Comparison of ENCODE assay signal across 8 mouse cellular contexts in the genomic region with DNA sequence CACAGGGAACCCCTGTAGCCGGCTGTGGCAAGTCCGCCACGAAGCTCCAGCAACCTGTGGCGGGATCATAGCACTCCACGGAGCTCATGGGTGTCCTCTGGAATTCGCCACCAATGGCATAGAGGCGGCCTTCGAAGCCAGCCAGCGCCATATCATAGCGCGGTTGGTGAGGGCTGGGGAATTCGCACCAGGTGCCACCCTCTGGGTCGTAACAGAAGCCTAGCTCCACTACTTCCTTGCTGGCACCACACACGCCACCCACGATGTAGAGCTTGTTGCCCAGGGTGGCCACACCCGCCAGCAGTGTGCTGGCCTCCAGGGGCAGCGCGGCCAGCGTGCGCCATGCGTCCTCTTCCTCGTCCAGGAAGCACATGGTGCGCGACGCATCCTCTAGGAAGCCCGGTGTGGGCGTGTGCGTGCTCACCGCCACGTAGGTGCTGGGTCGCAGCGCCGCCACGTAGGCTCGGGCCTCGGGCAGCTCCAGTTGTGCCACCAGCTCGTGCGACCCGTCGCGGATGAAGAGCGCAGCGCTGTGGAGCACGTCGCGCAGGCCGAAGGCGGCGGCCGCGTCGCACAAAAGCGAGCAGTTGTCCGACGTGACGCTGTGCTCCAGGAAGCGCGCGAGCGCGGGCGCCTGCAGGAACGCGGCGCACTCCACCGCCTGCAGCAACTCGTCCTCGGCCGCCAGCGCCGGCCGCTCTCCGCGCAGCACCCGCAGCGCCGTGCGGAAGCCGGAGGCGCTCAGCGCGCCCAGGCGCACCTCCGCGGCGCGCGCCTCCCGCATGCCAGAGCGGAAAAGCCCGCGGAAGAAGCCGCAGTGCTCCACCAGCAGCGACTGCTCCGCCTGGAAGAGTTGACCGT. TPM values are rescaled to one million over a fixed set of nuclear protein-coding genes. Genes with fewer than 3 reads are reported as not detected.
DNase-seq lines count a peak whose midpoint lies in the region; ATAC-seq and TF ChIP-seq lines count a peak whose summit lies in the region.

No protein-coding gene starts in this region.

- no peaks in the 10 kb centered on the region for H3K36me3 ChIP-seq in intestine, postnatal 0 days (ENCODE audit: control insufficient read depth, insufficient read depth)
- H3K36me3 ChIP-seq in midbrain, embryonic 15.5 days (replicated peaks): no peaks in the 10 kb centered on the region

- H3K9me3 ChIP-seq in intestine, postnatal 0 days (ENCODE audit: control insufficient read depth): no peaks in the 10 kb centered on the region
- H3K9me3 ChIP-seq in midbrain, embryonic 15.5 days: 0 out of 2 replicates have a peak, but pooled peaks cover 3% of the 10 kb centered on the region

- peak overlapping the region; percentile 68 for H3K4me2 ChIP-seq in intestine, postnatal 0 days (replicated peaks; ENCODE audit: low read depth)
- peak overlapping the region; percentile 53 for H3K4me2 ChIP-seq in midbrain, embryonic 15.5 days

- DNase-seq in adrenal gland, adult 2 months: peak; percentile 21
- DNase-seq in adrenal gland, adult 18-20 months (ENCODE audit: low spot score in 2 of 2): no peak
- DNase-seq in thymus, postnatal 4 days: peak; percentile 57
- DNase-seq in thymus, postnatal 10 days (ENCODE audit: low spot score in 2 of 2): no peak
- no peak for DNase-seq in spleen, postnatal 36 days (ENCODE audit: low spot score in 2 of 2)
- DNase-seq in left cerebral cortex, adult 8-10 months (ENCODE audit: low spot score in 2 of 2): no peak

- peak; percentile 69 for ATAC-seq in intestine, postnatal 0 days
- peak; percentile 62; the same call in 1 of the 2 replicates for ATAC-seq in midbrain, embryonic 15.5 days (replicated peaks)

- 16% methylated on average over 96 of the region's 96 CpGs for WGBS in intestine, postnatal 0 days
- WGBS in midbrain, embryonic 15.5 days: 19% methylated on average over 95 of the region's 96 CpGs

- peak overlapping the region; percentile 58 for H3K27ac ChIP-seq in intestine, postnatal 0 days (ENCODE audit: low read depth, low read length)
- no peak overlapping the region for H3K27ac ChIP-seq in midbrain, embryonic 15.5 days

- 0 out of 2 replicates have a peak overlapping the region, but pooled peaks have one; percentile 13 for H3K9ac ChIP-seq in intestine, postnatal 0 days (ENCODE audit: low read depth, low read length)
- no peak overlapping the region for H3K9ac ChIP-seq in midbrain, embryonic 15.5 days

- peak overlapping the region; percentile 39 for H3K4me3 ChIP-seq in intestine, postnatal 0 days (ENCODE audit: low read depth, low read length)
- H3K4me3 ChIP-seq in midbrain, embryonic 15.5 days: peak overlapping the region; percentile 39

- TF ChIP-seq CTCF in intestine, postnatal 0 days (IDR thresholded peaks at IDR 0.05; ENCODE audit: low read depth): peak; percentile 28

- peaks cover 18% of the 10 kb centered on the region for H3K27me3 ChIP-seq in intestine, postnatal 0 days (replicated peaks; ENCODE audit: control insufficient read depth, insufficient read depth, low read length)
- peaks cover 37% of the 10 kb centered on the region for H3K27me3 ChIP-seq in midbrain, embryonic 15.5 days (replicated peaks)

- H3K4me1 ChIP-seq in intestine, postnatal 0 days (replicated peaks; ENCODE audit: control insufficient read depth, insufficient read depth, low read length): peaks cover 5% of the 10 kb centered on the region; the same call in 1 of the 2 replicates
- peaks cover 8% of the 10 kb centered on the region; the same call in 1 of the 2 replicates for H3K4me1 ChIP-seq in midbrain, embryonic 15.5 days

RNA-seq across cellular contexts. Expression of gene Kbtbd13, which starts 0.5 kb away (rescaled TPM):
- total RNA-seq in adrenal gland, adult 2 months (2021): under 1 TPM in 1 of 2 experiments, not detected in 1; 0.97 TPM
- 0.44 and 0.77 TPM in 2 replicates for polyA plus RNA-seq in adrenal gland, adult 2 months (2012; rRNA removed)
- total RNA-seq in adrenal gland, adult 18-20 months (2021): under 1 TPM; 0.17 to 0.26 TPM
- 3.9 and 5.0 TPM in 2 replicates for polyA plus RNA-seq in intestine, postnatal 0 days (2015; fragmentation: Nextera tagmentation; extraction: Ambion mirVana)
- polyA plus RNA-seq in midbrain, embryonic 15.5 days (2015; fragmentation: Nextera tagmentation; extraction: Ambion mirVana): 0.56 and 0.60 TPM in 2 replicates
- under 1 TPM in 3 of 4 experiments, not detected in 1; 0.11 to 0.32 (median 0.12) TPM for total RNA-seq in left cerebral cortex, adult 8-10 months (2022)

RNA-seq across cellular contexts. Expression of gene Rasl12, which starts 7.3 kb away (rescaled TPM):
- total RNA-seq in adrenal gland, adult 2 months (2021): 10 to 100 TPM in 1 of 2 experiments, 1 to 10 TPM in 1; 7.5 to 20.4 TPM
- 19.2 and 23.2 TPM in 2 replicates for polyA plus RNA-seq in adrenal gland, adult 2 months (2012; rRNA removed)
- total RNA-seq in adrenal gland, adult 18-20 months (2021): 10 to 100 TPM in 1 of 2 experiments, 1 to 10 TPM in 1; 5.7 to 31.8 TPM
- 5.4 and 6.2 TPM in 2 replicates for polyA plus RNA-seq in intestine, postnatal 0 days (2015; fragmentation: Nextera tagmentation; extraction: Ambion mirVana)
- 7.3 and 7.4 TPM in 2 replicates for polyA plus RNA-seq in midbrain, embryonic 15.5 days (2015; fragmentation: Nextera tagmentation; extraction: Ambion mirVana)
- 1 to 10 TPM; 2.1 to 3.4 (median 3.2) TPM for total RNA-seq in left cerebral cortex, adult 8-10 months (2022)

RNA-seq across cellular contexts. Expression of gene Ubap1l, which starts 30.1 kb away (rescaled TPM):
- total RNA-seq in adrenal gland, adult 2 months (2021): under 1 TPM; 0.45 to 0.84 TPM
- polyA plus RNA-seq in adrenal gland, adult 2 months (2012; rRNA removed): 0.73 and 1.3 TPM in 2 replicates
- total RNA-seq in adrenal gland, adult 18-20 months (2021): under 1 TPM; 0.45 to 0.86 TPM
- 0.14 and 0.21 TPM in 2 replicates for polyA plus RNA-seq in intestine, postnatal 0 days (2015; fragmentation: Nextera tagmentation; extraction: Ambion mirVana)
- polyA plus RNA-seq in midbrain, embryonic 15.5 days (2015; fragmentation: Nextera tagmentation; extraction: Ambion mirVana): 2.7 and 2.9 TPM in 2 replicates
- 1 to 10 TPM; 4.0 to 5.0 (median 4.7) TPM for total RNA-seq in left cerebral cortex, adult 8-10 months (2022)

RNA-seq across cellular contexts. Expression of gene Slc51b, which starts 31.8 kb away (rescaled TPM):
- under 1 TPM in 1 of 2 experiments, not detected in 1; 0.43 TPM for total RNA-seq in adrenal gland, adult 2 months (2021)
- polyA plus RNA-seq in adrenal gland, adult 2 months (2012; rRNA removed): not detected in 2 replicates
- total RNA-seq in adrenal gland, adult 18-20 months (2021): not detected
- polyA plus RNA-seq in intestine, postnatal 0 days (2015; fragmentation: Nextera tagmentation; extraction: Ambion mirVana): 261 and 305 TPM in 2 replicates
- polyA plus RNA-seq in midbrain, embryonic 15.5 days (2015; fragmentation: Nextera tagmentation; extraction: Ambion mirVana): not detected in 2 replicates
- not detected for total RNA-seq in left cerebral cortex, adult 8-10 months (2022)

RNA-seq across cellular contexts. Expression of gene Mtfmt, which starts 44.6 kb away (rescaled TPM):
- total RNA-seq in adrenal gland, adult 2 months (2021): 10 to 100 TPM; 11.0 to 16.6 TPM
- 6.5 and 7.0 TPM in 2 replicates for polyA plus RNA-seq in adrenal gland, adult 2 months (2012; rRNA removed)
- 10 to 100 TPM; 10.9 to 12.4 TPM for total RNA-seq in adrenal gland, adult 18-20 months (2021)
- 14.8 and 15.7 TPM in 2 replicates for polyA plus RNA-seq in intestine, postnatal 0 days (2015; fragmentation: Nextera tagmentation; extraction: Ambion mirVana)
- 21.4 and 24.7 TPM in 2 replicates for polyA plus RNA-seq in midbrain, embryonic 15.5 days (2015; fragmentation: Nextera tagmentation; extraction: Ambion mirVana)
- total RNA-seq in left cerebral cortex, adult 8-10 months (2022): 10 to 100 TPM; 16.4 to 20.5 (median 16.9) TPM

Comparison
In these comparisons a context has a peak if more than half of its experiments do, and no peak if none do; other contexts are left out.
1. DNase-seq: peak in adrenal gland, adult 2 months (single experiment) and thymus, postnatal 4 days (single experiment); none in adrenal gland, adult 18-20 months (0 of 2), thymus, postnatal 10 days (0 of 2), spleen, postnatal 36 days (0 of 2) and left cerebral cortex, adult 8-10 months (0 of 2).